Mouse (Mus musculus) forebrain, embryonic 13.5 days (tissue): ENCODE results near the gene Dnajc25. TPM values are rescaled to one million over a fixed set of nuclear protein-coding genes. Genes with fewer than 3 reads are reported as not detected.

ENCODE experiments used
- ATAC-seq: fragments of 200-750 bp; cut with Nextera tagmentation; 2 replicates; pipeline ENCODE4 v1.8.0; 2017
- H3K27ac ChIP-seq: fragments of 300-500 bp; sonication (generic); 2 replicates; pipeline ENCODE4 v1.5.1; 2015; ENCODE audit warnings: inconsistent platforms, mild to moderate bottlenecking, moderate library complexity
- H3K27me3 ChIP-seq: fragments of 300-500 bp; sonication (generic); 2 replicates; pipeline ENCODE4 v1.6.1; 2015; ENCODE audit warnings: mild to moderate bottlenecking, inconsistent platforms
- H3K36me3 ChIP-seq: fragments of 300-500 bp; sonication (generic); 2 replicates; pipeline ENCODE4 v1.6.1; 2015; ENCODE audit warnings: mild to moderate bottlenecking, inconsistent platforms; ENCODE audit not compliant: poor library complexity, severe bottlenecking
- H3K4me1 ChIP-seq: fragments of 300-500 bp; sonication (generic); 2 replicates; pipeline ENCODE4 v1.6.1; 2015; ENCODE audit warnings: inconsistent platforms
- H3K4me2 ChIP-seq: fragments of 300-500 bp; sonication (generic); 2 replicates; pipeline ENCODE4 v1.6.1; 2015; ENCODE audit warnings: inconsistent platforms, mild to moderate bottlenecking, moderate library complexity
- H3K4me3 ChIP-seq: fragments of 300-500 bp; sonication (generic); 2 replicates; pipeline ENCODE4 v1.5.1; 2015; ENCODE audit warnings: mild to moderate bottlenecking, inconsistent platforms
- H3K9ac ChIP-seq: fragments of 300-500 bp; sonication (generic); 2 replicates; pipeline ENCODE4 v1.6.1; 2015; ENCODE audit warnings: mild to moderate bottlenecking, inconsistent platforms
- H3K9me3 ChIP-seq: fragments of 300-500 bp; sonication (generic); replicated peaks from 2 replicates; pipeline ENCODE4 v1.6.1; 2016; ENCODE audit warnings: inconsistent platforms
- WGBS: fragments of 180-500 bp; shearing (Covaris S2); methylation state at CpG from one replicate; pipeline ENCODE4 v1.1.7; 2015; 5-methylcytosine and 5-hydroxymethylcytosine counted together
- polyA plus RNA-seq: library from polyadenylated mRNA; unstranded; fragments of >200 nt; fragmentation: Nextera tagmentation; extraction: Ambion mirVana; gene quantifications from 2 replicates; pipeline ENCODE4 v1.2.1, GENCODE M21; 2015

Dnajc25 gene
- polyA plus RNA-seq, 1 experiment from 2014 or later = 5.9 TPM

DNA sequence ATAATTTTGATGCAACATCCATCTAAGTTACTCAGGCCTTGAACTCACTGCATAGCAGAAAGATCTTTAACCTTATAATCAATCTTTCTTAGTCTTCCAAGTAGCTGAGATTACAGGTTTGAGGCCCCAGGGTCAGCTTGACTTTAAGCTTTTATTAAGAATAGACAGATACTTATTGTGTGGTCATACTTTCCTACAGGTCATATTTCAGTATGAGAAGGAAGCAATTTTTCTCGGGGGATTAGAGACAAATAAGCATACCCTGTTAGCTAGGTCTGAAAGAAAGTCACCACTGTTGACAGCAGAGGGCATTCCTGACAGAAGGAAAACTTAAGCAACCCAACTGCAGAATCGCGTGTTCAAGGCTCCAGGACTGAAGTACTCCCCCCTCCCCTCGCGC lies 13.1 kb downstream of the Dnajc25 start:
- WGBS = 86% methylated on average over 5 of the region's 5 CpGs

DNA sequence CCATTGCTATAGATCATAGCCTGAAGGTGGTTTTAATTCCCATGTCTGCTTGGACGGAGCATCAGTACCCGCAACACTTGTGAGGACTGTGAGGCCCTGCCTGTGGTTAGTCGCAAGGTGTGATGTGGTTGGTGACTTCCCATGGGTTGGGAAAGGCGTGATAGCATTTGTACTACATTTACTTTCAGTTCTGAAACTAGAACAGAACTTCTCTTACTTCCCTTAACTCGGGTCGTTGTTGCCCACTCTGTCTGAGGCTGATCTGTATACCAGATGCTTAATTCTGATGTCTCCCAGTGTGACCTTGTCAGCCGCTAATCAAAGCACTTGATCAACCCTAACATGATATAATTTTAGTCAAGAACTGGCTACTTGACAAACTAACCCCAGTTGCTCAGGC lies 14.3 kb downstream of the Dnajc25 start:
- Histone ChIP-seq H3K36me3 (no peaks in the 10 kb centered on the region), H3K9ac (no peak overlapping the region), H3K4me2 (no peak overlapping the region), H3K4me1 (peaks cover 13% of the 10 kb centered on the region), H3K27ac (no peak overlapping the region), H3K9me3 (no peaks in the 10 kb centered on the region), H3K4me3 (no peak overlapping the region), H3K27me3 (no peaks in the 10 kb centered on the region)
- ATAC-seq = no peak
- WGBS = 93% methylated on average over 7 of the region's 7 CpGs

More for the DNA sequence above, 13.1 kb downstream of the Dnajc25 start:
- H3K4me2 ChIP-seq = no peak overlapping the region
- H3K36me3 ChIP-seq = no peaks in the 10 kb centered on the region
- H3K27ac ChIP-seq = no peak overlapping the region
- H3K9me3 ChIP-seq = no peaks in the 10 kb centered on the region
- H3K9ac ChIP-seq = no peak overlapping the region
- no peak for ATAC-seq
- no peak overlapping the region for H3K4me3 ChIP-seq
- no peaks in the 10 kb centered on the region for H3K27me3 ChIP-seq
- H3K4me1 ChIP-seq = peaks cover 19% of the 10 kb centered on the region

DNA sequence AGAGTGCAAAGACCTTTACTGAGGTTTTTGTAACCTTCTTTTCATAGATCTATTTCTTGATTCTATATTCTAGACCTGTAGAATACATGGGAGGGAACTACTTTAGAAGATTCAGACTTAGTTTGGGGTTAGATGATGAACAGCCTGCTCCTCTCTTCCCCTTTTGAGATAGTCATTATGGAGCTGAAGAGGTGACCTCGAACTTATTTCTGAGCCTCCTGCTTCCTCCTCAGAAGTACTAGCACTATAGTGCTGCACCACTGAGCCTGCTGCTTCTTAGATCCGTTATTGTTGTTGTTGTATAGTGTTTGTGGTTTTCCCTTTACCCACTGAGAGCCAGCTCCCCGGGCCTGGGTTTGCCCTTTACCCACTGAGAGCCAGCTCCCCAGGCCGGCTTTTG lies 14.8 kb downstream of the Dnajc25 start:
- Histone ChIP-seq H3K27me3 (no peaks in the 10 kb centered on the region), H3K36me3 (no peaks in the 10 kb centered on the region), H3K4me3 (no peak overlapping the region), H3K4me2 (no peak overlapping the region), H3K27ac (no peak overlapping the region), H3K9ac (no peak overlapping the region), H3K9me3 (no peaks in the 10 kb centered on the region), H3K4me1 (peaks cover 8% of the 10 kb centered on the region)
- WGBS = 69% methylated on average over 4 of the region's 4 CpGs
- ATAC-seq = no peak

DNA sequence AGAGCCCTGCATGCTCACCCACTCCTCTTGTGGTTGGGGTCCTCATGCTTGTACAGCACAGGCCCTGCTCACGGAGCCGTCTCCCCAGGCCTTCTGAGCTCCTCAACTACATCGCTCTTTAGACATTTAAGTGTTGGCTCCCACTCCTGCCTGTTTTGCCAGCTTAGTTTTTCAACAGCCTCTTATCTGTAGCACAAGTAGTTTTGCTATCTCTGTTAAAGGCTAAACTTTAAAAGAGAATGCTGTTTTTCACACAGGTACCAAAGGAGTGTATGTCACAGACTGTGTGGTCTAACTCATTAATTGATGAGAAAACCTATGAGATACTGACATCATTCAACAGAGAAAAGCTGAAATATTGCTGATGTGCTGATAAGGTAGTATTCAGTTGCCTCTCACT lies 16.6 kb downstream of the Dnajc25 start:
- no peaks in the 10 kb centered on the region for H3K4me1 ChIP-seq
- H3K4me2 ChIP-seq = no peak overlapping the region
- H3K9me3 ChIP-seq = no peaks in the 10 kb centered on the region
- no peak overlapping the region for H3K4me3 ChIP-seq
- whole genome bisulfite sequencing = 85% methylated on average over 3 of the region's 3 CpGs
- no peak overlapping the region; the same call in 1 of the 2 replicates for H3K9ac ChIP-seq
- H3K27ac ChIP-seq = no peak overlapping the region
- no peak for ATAC-seq
- no peaks in the 10 kb centered on the region for H3K27me3 ChIP-seq
- no peaks in the 10 kb centered on the region for H3K36me3 ChIP-seq

DNA sequence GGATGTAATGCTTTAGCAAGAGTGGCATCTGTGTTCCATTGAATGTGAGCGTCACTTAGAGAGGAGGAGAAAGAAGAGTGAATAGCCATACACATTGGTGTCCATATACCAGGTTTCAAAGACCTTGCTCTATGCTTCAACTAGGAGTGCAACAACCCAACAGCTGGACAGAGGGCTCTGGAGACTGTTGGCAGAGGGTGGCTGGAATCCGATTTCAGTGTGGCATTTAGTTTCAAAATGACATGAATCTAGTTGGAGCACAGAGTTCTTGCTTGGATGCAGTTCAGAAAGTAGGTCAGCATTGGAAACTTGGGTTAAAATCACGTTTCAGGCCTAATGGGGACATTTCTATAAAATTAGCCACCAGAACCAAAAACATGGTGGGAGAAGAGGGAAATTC lies 20.3 kb downstream of the Dnajc25 start:
- Histone ChIP-seq H3K9me3 (no peaks in the 10 kb centered on the region), H3K27ac (no peak overlapping the region), H3K36me3 (peaks cover 20% of the 10 kb centered on the region), H3K9ac (no peak overlapping the region), H3K4me2 (no peak overlapping the region), H3K27me3 (no peaks in the 10 kb centered on the region), H3K4me1 (no peaks in the 10 kb centered on the region), H3K4me3 (no peak overlapping the region)
- ATAC-seq = no peak
- WGBS = 89% methylated on average over 3 of the region's 3 CpGs

DNA sequence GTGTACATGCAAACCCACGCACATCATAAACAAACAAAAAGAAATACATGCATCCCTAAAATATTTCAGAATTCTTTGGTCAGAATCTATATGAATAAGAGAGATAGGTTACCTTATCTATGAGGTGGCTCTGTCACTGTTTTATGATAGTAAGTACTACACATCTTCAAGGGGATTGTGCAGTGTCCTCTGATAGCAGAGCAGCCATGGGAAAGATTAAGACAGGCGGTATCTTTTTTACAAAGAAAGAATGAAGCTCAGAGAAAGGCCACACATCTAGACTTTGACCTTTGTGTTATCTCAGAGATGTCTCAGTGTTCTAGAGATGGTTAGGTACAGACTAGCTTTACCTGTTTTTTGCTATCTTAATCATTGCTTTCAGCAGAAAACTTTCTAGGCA lies 22.1 kb downstream of the Dnajc25 start:
- ATAC-seq = no peak

DNA sequence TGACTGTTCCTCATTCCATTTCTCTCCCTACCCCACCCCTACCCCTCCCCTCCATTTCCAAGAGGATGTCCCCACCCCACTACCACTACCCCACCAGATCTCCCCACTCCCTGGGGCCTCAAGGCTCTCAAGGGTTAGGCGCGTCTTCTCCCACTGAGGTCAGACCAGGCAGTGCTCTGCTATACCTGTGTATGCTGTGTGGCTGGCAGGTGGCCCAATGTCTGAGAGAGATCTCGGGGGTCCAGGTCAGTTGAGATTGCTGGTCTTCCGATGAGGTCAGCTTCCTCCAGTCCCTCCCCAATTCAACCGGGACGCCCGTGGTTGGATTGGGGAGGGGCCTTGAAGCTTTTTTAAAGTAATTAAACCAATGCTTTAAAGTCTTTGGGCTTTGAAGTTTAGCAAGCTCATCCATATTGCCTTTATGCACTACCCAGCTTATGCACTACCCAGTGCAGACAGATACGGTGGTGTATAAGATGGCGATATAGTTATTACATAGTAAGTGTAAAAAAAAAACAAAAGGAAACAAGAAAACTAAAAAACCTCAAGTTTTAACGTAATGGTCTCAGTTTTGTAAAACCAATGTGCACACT lies 39.6 kb downstream of the Dnajc25 start:
- 66% methylated on average over 10 of the region's 10 CpGs for WGBS
- peak overlapping the region; percentile 91; the same call in 1 of the 2 replicates for H3K9ac ChIP-seq
- H3K4me2 ChIP-seq = peak overlapping the region; percentile 65

More for the DNA sequence above, 22.1 kb downstream of the Dnajc25 start:
- Histone ChIP-seq H3K4me2 (no peak overlapping the region), H3K9ac (no peak overlapping the region), H3K9me3 (no peaks in the 10 kb centered on the region), H3K27me3 (no peaks in the 10 kb centered on the region), H3K4me3 (no peak overlapping the region), H3K4me1 (no peaks in the 10 kb centered on the region), H3K27ac (no peak overlapping the region), H3K36me3 (peaks cover 31% of the 10 kb centered on the region)
- 94% methylated on average over 2 of the region's 2 CpGs for WGBS

DNA sequence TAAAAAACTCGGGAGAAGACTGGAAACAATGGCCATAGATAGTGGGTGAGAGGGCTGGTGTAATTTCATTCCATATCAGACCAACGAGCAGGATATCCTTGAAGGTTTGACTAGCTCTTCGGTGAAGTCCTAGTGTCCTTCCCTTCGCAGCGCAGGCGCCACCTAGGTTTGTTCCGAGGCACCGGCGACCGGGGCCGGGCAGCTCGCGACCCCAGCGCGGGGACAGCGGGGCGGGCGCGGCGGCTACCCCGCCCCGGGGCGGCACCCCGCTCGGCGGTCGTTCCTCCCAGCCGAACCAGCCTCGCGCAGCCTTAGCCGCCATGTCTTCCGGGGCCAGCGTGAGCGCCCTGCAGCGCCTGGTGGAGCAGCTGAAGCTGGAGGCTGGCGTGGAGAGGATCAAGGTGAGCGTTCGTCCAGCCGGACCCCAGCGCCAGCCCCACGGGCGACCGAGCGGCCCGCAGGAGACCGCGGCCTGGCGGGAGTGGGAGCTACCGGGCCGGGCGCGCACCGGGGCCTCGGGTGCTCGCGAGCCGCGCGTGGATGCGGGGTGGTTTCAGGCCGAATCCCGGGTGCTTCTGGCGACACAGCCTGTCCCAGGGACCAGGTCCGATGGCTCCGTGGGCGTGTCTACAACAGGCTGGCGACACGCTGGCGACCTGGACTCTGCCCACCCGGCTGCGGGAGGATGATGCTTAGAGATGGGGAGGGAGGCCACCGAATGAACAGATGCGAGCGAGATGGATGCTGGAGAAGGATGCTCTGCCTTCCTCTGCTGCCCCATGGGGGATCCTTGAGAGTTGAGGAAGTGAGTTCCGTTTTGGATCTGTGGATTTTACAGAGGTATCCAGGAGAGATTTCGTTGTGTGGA lies 40.3 kb downstream of the Dnajc25 start, which contains the start of gene Gng10:
TSS of gene Gng10 (plus strand) at position 171 of the 868 bp plus-strand sequence.
- Histone ChIP-seq H3K27me3 (no peaks in the 10 kb centered on the region), H3K4me3 (peak within 1 kb of the TSS; percentile 84), H3K4me1 (peaks cover 12% of the 10 kb centered on the region; the same call in 1 of the 2 replicates), H3K9ac (peak within 1 kb of the TSS; percentile 91), H3K4me2 (peak within 1 kb of the TSS; percentile 65), H3K9me3 (no peaks in the 10 kb centered on the region), H3K27ac (peak within 1 kb of the TSS; percentile 86), H3K36me3 (peaks cover 4% of the 10 kb centered on the region)
- peak; percentile 93 for ATAC-seq
- WGBS = 5% methylated on average over 71 of the region's 76 CpGs

More for the DNA sequence above, 39.6 kb downstream of the Dnajc25 start:
- H3K27me3 ChIP-seq = no peaks in the 10 kb centered on the region
- peak overlapping the region; percentile 86; the same call in 1 of the 2 replicates for H3K27ac ChIP-seq
- H3K36me3 ChIP-seq = no peaks in the 10 kb centered on the region
- H3K9me3 ChIP-seq = no peaks in the 10 kb centered on the region
- H3K4me3 ChIP-seq = peak overlapping the region; percentile 84
- peak; percentile 27 for ATAC-seq
- peaks cover 12% of the 10 kb centered on the region; the same call in 1 of the 2 replicates for H3K4me1 ChIP-seq

DNA sequence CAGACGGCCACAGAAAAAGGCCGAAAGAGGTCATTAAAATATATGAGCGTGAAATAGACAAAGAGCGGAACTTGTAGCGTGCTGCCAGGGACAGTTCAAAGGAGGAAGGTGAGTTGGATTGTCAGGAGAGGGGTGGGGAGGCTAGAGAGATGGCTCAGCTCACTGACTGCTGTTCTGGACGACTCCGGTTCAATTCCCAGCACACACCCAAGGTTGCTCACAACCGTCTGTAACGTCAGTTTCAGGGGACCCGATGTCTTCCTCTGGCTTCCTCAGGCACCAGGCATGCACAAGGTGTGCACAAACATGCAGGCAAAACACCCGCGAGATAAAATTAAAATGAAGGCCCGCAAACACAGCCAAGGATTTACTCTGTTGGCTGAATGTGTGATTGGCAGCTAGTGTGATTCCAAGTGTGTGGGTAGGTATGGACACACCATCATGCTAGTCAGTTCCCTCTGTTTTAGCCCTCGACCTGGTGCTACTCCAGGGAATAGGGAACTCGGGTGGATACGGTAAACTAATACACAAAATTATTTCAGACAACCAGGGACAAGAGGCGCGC lies 41.0 kb downstream of the Dnajc25 start:
- Histone ChIP-seq H3K27ac (peak overlapping the region; percentile 86), H3K9me3 (no peaks in the 10 kb centered on the region), H3K9ac (peak overlapping the region; percentile 91), H3K36me3 (peaks cover 10% of the 10 kb centered on the region), H3K27me3 (no peaks in the 10 kb centered on the region), H3K4me1 (peaks cover 12% of the 10 kb centered on the region; the same call in 1 of the 2 replicates), H3K4me3 (peak overlapping the region; percentile 84), H3K4me2 (peak overlapping the region; percentile 65)
- 59% methylated on average over 18 of the region's 18 CpGs for WGBS
- ATAC-seq = peak; percentile 13

DNA sequence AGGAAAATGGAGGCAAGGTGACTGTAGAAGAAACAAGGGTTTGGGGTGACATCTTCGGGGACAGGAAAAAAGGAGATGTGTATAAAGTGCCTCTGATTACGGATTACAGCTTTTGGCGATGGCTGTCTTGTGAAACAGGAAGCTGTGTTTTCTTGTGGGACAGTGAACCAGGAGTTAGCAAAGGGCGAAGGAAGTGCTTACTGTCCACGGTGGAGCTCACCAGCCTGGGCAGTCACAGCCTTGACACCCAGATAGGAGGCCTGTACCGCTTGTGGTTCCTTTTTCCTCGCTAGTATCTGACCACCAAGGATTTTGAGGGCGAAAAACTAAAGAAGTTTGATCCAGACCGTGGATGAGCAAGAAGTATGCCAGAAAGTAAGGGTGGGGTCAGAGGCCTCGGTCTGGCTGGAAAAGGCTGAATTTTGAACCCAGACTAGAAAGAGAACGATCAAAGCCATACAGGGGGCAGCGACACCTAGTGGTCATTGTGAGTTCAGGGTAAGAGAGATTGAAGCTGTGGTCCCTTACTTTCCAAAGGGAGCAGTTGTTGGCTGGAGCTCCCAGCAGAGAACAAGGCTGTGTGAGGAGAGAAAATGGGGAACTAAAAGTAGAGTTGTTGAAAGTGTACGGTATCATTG lies 41.7 kb downstream of the Dnajc25 start:
- H3K4me2 ChIP-seq = 0 out of 2 replicates have a peak overlapping the region, but pooled peaks have one; percentile 65
- no peak overlapping the region for H3K4me3 ChIP-seq
- no peak overlapping the region for H3K27ac ChIP-seq
- 0 out of 2 replicates have a peak, but pooled peaks have one; percentile 22 for ATAC-seq
- peaks cover 12% of the 10 kb centered on the region; the same call in 1 of the 2 replicates for H3K4me1 ChIP-seq
- no peaks in the 10 kb centered on the region for H3K9me3 ChIP-seq
- H3K27me3 ChIP-seq = no peaks in the 10 kb centered on the region
- H3K9ac ChIP-seq = no peak overlapping the region
- WGBS = 47% methylated on average over 13 of the region's 13 CpGs
- peaks cover 13% of the 10 kb centered on the region for H3K36me3 ChIP-seq

DNA sequence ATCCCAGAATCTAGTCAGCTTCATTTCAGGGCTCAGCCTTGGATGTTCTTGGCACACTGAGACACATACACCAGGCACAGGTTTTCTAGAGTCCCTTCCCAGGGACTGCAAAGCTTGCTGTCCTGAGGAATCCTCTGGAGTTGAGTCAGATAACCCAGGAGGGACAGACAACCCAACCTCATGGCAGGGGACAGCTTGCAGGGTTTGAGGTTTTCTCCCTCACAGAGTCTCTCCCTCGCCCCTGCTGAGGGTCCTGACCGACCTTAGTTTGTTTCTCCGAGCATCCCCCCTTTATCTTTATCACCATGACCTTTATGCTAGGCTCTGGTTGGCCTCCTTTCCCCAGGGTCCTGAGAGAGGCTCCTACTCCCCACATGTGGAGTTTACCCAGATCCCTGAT lies 42.7 kb downstream of the Dnajc25 start:
- no peak overlapping the region for H3K4me3 ChIP-seq
- H3K36me3 ChIP-seq = peaks cover 13% of the 10 kb centered on the region
- H3K27me3 ChIP-seq = no peaks in the 10 kb centered on the region
- 93% methylated on average over 3 of the region's 3 CpGs for WGBS
- ATAC-seq = no peak
- H3K4me2 ChIP-seq = no peak overlapping the region
- H3K9ac ChIP-seq = no peak overlapping the region
- H3K27ac ChIP-seq = no peak overlapping the region
- peaks cover 12% of the 10 kb centered on the region; the same call in 1 of the 2 replicates for H3K4me1 ChIP-seq
- no peaks in the 10 kb centered on the region for H3K9me3 ChIP-seq
